11 mouse cellular contexts compared by ENCODE assay signal in genomic region chr12:41646956-41647575, GRCm38 (mm10).
DNase-seq lines count a peak whose midpoint lies in the region; ATAC-seq and TF ChIP-seq lines count a peak whose summit lies in the region.
"Had no signal": no experiment of that assay in that cellular context is flagged by ENCODE, and none has a peak within 500 bp of the region (broad histone marks: within the 10 kb centered on the region; RNA-seq: fewer than 3 reads in every experiment).

No protein-coding gene starts in this region.

- H3K4me2 ChIP-seq in heart, postnatal 0 days (ENCODE audit: low read depth, low read length) = no peak overlapping the region
- no peak overlapping the region for H3K4me2 ChIP-seq in hindbrain, embryonic 15.5 days

- H3K9ac ChIP-seq in heart, postnatal 0 days (replicated peaks; ENCODE audit: low read depth, low read length) = no peak overlapping the region
- no peak overlapping the region for H3K9ac ChIP-seq in hindbrain, embryonic 15.5 days

- H3K27ac ChIP-seq in heart, postnatal 0 days (ENCODE audit: low read depth) = no peak overlapping the region
- no peak overlapping the region for H3K27ac ChIP-seq in embryonic facial prominence, embryonic 10.5 days (replicated peaks)
- H3K27ac ChIP-seq in hindbrain, embryonic 15.5 days (replicated peaks) = no peak overlapping the region; the same call in 1 of the 2 replicates

- no peak for TF ChIP-seq CTCF in heart, postnatal 0 days (IDR thresholded peaks at IDR 0.05; ENCODE audit: low read depth)

- H3K27me3 ChIP-seq in heart, postnatal 0 days (ENCODE audit: control insufficient read depth, insufficient read depth, low read length) = no peaks in the 10 kb centered on the region
- H3K27me3 ChIP-seq in embryonic facial prominence, embryonic 10.5 days (replicated peaks; ENCODE audit: low read depth, poor library complexity, severe bottlenecking) = no peaks in the 10 kb centered on the region
- H3K27me3 ChIP-seq in hindbrain, embryonic 15.5 days = no peaks in the 10 kb centered on the region

- ATAC-seq in heart, postnatal 0 days (ENCODE audit: insufficient read depth, low read depth) = no peak
- ATAC-seq in hindbrain, embryonic 15.5 days (ENCODE audit: low FRiP score, low read depth) = peak; percentile 61
- no peak for ATAC-seq in monocyte, adult 5-6 weeks (replicated peaks; ENCODE audit: insufficient number of reproducible peaks, low FRiP score, low TSS enrichment, poor library complexity, severe bottlenecking)

- peaks cover 3% of the 10 kb centered on the region for H3K4me1 ChIP-seq in heart, postnatal 0 days (ENCODE audit: control insufficient read depth, insufficient read depth)
- H3K4me1 ChIP-seq in embryonic facial prominence, embryonic 10.5 days = peaks cover 5% of the 10 kb centered on the region; the same call in 1 of the 2 replicates
- H3K4me1 ChIP-seq in hindbrain, embryonic 15.5 days (replicated peaks) = peaks cover 14% of the 10 kb centered on the region

- H3K4me3 ChIP-seq in heart, postnatal 0 days (ENCODE audit: low read depth, low read length) = no peak overlapping the region
- no peak overlapping the region for H3K4me3 ChIP-seq in embryonic facial prominence, embryonic 10.5 days
- no peak overlapping the region for H3K4me3 ChIP-seq in hindbrain, embryonic 15.5 days

- DNase-seq in heart, postnatal 0 days (ENCODE audit: low spot score) = peak; percentile 7
- no peak for DNase-seq in heart, adult 8-10 months (ENCODE audit: low spot score)
- peak; percentile 18 for DNase-seq in ES-CJ7 (ENCODE audit: low read depth, low spot score)
- peak; percentile 10 for DNase-seq in embryonic facial prominence, embryonic 10.5 days (ENCODE audit: low spot score)
- no peak for DNase-seq in urinary bladder, postnatal 4 days (ENCODE audit: low spot score in 2 of 2)
- DNase-seq in urinary bladder, postnatal 10 days (ENCODE audit: low spot score) = no peak
- DNase-seq: heart, adult 11 months; kidney, adult 2 months; thymus, adult 18-20 months had no signal

- TF ChIP-seq EP300 in heart, postnatal 0 days (IDR thresholded peaks at IDR 0.05; ENCODE audit: low read depth) = no peak

- 10% methylated on average over 5 of the region's 5 CpGs for WGBS in heart, postnatal 0 days
- WGBS in embryonic facial prominence, embryonic 10.5 days = 23% methylated on average over 5 of the region's 5 CpGs
- 6% methylated on average over 5 of the region's 5 CpGs for WGBS in hindbrain, embryonic 15.5 days

- H3K36me3 ChIP-seq in heart, postnatal 0 days (replicated peaks; ENCODE audit: control insufficient read depth, insufficient read depth, low read length) = no peaks in the 10 kb centered on the region
- no peaks in the 10 kb centered on the region for H3K36me3 ChIP-seq in embryonic facial prominence, embryonic 10.5 days (replicated peaks)
- no peaks in the 10 kb centered on the region for H3K36me3 ChIP-seq in hindbrain, embryonic 15.5 days

- no peaks in the 10 kb centered on the region for H3K9me3 ChIP-seq in heart, postnatal 0 days (replicated peaks; ENCODE audit: control insufficient read depth, low read length)
- no peaks in the 10 kb centered on the region for H3K9me3 ChIP-seq in embryonic facial prominence, embryonic 10.5 days
- no peaks in the 10 kb centered on the region for H3K9me3 ChIP-seq in hindbrain, embryonic 15.5 days

Comparison
In these comparisons a context has a peak if more than half of its experiments do, and no peak if none do; other contexts are left out.
1. DNase-seq: peak in heart, postnatal 0 days (single experiment), ES-CJ7 (single experiment) and embryonic facial prominence, embryonic 10.5 days (single experiment); none in heart, adult 8-10 months (single experiment), urinary bladder, postnatal 4 days (0 of 2) and urinary bladder, postnatal 10 days (single experiment).